Mouse (Mus musculus) c-Kit-positive CD71-positive TER-119-positive erythroid progenitor cells, embryonic 14.5 days (primary cell): ENCODE measurements at regions not wholly inside any gene's neighbourhood (a gene's known extent, or its start where the extent isn't known, plus 50 kb on each side); places are given as distances from the start of the nearest gene placed in this dataset.
"Not testable (repeated sequence)": the region's sequence is repeated elsewhere in the genome, so short reads cannot be mapped to it uniquely, and the experiment has no call there.

Experiments
- DNase-seq: peaks from one replicate; pipeline ENCODE4 v3.0.0-alpha.2; 2013; ENCODE audit warnings: low spot score

- DNase-seq = no peak
These were observed 68.6 kb upstream of the Creb1 start for GRCm38 (mm10) chr1:64463715-64464290.

- not testable (repeated sequence) for DNase-seq
These were observed 70.8 kb upstream of the Creb1 start for GRCm38 (mm10) chr1:64461616-64462015.

DNA sequence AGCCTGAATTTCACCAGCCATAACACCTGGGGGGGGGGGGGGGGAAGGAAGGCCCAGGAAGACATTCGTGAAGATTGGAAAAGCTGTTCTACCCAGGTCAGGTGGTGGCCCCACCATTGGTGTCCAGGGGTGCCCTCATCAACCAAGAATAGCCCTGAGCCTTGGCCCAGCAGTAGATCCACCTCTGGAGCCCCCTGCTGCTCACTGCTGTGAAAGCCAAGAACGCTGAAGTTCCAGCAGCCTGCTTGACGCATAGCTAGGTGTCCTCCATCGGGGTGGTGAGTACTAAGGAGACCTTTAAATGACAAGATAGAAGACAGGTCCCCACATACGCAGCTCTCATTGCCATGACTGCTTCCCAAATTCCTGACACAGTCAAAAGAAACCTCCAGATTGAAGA is 74.6 kb upstream of the Creb1 start:
- DNase-seq = no peak

GRCm38 (mm10) chr1:64449141-64449540 is 83.3 kb upstream of the Creb1 start:
- DNase-seq = no peak

- DNase-seq = peak; percentile 53
These were observed 84.4 kb upstream of the Creb1 start for GRCm38 (mm10) chr1:64448090-64448489.

GRCm38 (mm10) chr1:64446492-64446891 is 86.0 kb upstream of the Creb1 start:
- DNase-seq = no peak

DNA sequence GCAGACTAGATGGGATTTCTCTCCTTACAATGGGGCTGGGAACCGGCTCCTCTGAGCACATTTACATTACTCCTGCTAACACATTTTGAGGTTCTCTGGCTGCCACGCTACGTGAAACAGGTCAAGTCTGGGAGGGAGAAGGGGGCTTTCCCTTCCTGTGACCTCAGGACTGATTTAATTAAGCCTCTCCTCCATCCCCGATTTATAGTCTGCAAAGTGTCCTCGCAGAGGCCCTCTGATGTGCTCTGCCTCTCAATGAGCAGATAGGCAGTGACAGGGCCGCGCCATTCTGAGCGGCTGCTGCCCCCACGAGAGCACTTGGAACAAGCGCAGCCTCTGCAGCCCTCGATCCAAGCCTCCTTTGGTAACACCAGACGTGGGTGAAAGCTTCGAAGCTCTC is 86.5 kb upstream of the Creb1 start:
- DNase-seq = no peak

GRCm38 (mm10) chr1:64443436-64443835 is 89.0 kb upstream of the Creb1 start:
- no peak for DNase-seq

- no peak for DNase-seq
These were observed 90.1 kb upstream of the Creb1 start for GRCm38 (mm10) chr1:64442179-64442874.

DNA sequence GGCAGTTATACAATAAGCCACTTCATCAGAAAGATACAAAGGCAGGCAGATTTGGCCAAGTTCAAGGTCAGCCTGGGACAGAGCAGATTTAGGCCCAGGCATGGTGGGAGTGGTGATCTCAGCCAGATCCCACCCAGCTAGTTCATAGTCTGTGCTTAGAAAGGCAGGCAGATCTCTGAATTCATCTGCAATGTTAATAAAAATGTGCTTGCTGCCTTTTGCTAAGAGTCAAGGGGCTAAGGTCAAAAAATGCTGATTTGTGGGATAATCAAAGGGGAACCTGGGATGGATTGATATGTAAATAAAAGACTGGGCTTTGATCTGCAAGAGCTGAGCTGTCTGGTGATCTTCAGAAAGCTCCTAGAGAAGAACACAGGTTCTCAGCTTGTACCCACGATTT is 109.2 kb upstream of the Creb1 start:
- no peak for DNase-seq

DNA sequence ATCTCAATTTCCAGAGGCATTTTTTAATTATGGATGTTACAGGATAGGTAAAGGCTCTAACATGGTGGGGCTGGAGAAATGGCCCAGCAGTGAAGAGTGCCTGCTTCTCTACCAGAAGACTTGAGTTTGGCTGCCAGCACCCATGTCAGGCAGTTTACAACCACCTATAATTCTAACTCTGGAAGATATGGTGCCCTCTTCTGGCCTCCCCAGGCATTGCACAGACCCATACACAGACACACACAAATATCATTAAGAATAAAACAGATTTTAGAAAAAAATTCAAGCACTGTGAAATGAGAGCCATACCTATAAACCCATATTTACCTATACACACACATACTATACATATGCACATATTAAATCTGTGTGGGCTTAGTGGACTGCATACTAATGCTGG is 113.9 kb upstream of the Creb1 start:
- peak; percentile 6 for DNase-seq

- no peak for DNase-seq
These were observed 116.5 kb upstream of the Creb1 start for GRCm38 (mm10) chr1:64415906-64416305.

- DNase-seq = no peak
These were observed 119.3 kb upstream of the Creb1 start for GRCm38 (mm10) chr1:64413181-64413560.

- DNase-seq = no peak
These were observed 119.8 kb upstream of the Creb1 start for GRCm38 (mm10) chr1:64412481-64413180.

DNA sequence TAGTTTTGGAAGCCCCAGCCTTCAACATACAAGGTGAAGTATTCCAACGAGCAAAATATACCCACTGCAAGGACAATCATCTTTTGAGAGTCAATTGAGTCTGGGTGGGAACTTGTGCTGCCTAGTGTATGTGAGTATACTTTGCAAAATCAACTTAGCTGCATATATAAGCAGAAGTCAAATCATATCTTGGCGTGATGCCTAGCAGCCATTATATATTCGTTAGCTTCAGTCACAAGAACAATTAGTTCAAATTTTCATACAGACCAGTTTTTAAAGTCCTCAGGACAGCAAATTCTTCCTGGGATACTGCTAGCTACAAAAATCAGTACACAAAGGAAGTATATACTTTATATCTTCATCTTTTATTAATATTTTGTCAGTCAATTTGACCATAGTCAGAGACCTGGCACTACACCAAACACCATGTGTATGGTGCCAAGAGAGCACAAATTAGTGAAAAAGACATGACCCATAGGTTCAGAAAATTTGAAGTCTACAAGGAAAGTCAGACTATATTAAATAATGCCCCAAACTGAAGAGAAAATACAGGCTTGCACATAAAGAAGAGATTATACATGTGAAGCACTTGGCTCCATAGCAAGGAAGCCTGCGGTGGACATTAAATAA is 120.5 kb upstream of the Creb1 start:
- no peak for DNase-seq

DNA sequence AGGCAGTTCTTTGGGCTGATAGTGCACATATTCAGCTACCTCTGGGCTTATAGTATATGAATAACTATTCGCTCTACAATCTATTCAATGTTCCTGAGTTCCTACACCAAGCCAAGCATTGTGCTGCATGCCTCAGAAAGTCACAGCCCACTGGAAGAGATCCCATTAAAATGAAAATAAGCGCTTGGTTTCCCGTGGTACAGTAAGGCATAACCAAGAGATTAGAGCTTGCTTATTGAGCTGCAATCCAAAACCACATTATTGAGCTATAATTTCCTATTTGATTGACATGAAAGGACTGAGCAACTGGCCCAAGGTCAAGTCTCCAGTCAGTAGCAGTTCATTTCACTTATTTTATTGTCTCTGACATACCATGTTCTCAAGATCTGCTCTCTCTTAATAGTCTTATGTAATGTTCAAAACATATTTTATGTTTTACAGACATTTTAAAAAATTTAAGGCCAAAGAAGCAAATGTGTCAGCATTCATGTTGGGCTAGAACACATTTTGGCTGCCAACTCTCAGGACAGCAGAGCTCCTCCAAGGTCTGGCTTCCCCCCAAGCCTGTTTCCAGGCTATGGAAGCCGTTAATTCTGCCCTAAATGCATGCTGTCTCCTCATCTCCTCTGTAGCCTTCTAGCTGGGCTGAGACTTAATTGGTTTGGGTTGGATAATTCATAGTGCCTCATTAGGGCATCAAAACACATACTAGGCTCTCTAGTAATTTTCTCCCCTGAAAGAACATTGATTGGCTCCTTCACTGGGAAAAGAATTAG is 123.5 kb upstream of the Creb1 start:
- no peak for DNase-seq

DNA sequence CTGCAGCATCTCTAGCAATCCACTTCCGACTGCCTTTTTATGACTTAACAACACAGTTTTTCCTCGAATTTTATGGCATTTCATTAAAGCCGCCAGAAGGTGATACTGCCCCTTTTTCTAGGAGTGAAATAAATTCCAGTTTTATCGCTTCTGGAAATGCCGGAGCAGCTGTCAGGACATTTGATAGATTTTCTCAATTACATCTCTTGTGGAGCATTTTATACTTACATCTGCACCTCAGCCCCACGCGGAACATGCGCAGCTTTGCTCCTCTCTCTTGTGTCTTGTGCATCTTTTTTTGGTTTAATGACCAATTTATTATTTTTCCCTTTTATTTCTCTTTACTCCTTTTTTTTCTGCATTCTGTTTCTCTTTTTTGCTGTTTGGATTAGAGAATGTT is 140.9 kb upstream of the Creb1 start:
- DNase-seq = no peak

DNA sequence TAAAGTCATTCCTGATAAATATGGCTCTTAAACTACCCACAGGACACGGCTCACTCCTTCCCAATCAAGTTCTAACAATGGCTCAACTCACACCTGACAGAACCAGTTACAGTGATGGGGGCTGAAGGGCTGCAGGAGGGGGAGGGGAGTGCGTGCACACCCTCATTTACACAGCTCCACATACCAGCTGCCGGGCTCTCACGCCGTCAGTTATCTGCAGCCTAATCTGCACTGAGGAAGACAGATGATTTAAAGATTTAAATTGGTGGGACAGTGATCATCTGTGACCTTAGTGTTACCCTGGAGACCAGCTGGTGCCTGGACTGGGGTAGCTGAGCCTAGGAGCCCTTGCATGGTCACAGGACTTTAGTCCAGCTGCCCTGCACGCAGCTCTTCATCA is 151.2 kb upstream of the Creb1 start:
- DNase-seq = no peak

DNA sequence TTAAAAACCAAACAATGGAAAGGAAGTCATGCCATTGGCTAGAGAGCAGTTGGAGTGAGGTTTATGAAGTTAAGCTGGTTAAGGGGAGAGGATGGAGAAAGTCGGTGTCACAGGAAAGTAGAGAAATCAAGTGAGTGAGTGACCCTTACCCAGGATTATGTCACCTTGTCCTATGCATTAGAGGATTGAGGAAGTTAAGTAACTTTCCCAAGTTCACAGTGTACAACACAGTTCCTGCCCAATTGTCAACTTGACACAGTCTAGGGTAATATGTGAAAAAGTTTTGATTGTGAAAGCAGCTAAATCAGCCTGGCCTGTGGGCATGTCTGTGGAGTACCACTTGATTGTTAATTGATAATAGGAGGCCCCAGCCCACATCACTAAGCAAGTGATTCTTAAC is 156.0 kb upstream of the Creb1 start:
- not testable (repeated sequence) for DNase-seq

- DNase-seq = no peak
These were observed 158.0 kb upstream of the Creb1 start for GRCm38 (mm10) chr1:64374286-64375071.

GRCm38 (mm10) chr1:64364095-64364494 is 168.3 kb upstream of the Creb1 start:
- no peak for DNase-seq
